Mouse (Mus musculus): Measurements from ENCODE around the gene St3gal6.
A peak's percentile ranks its signal among the peaks of the same experiment; 100 is the strongest.
"Not testable (repeated sequence)": the region's sequence is repeated elsewhere in the genome, so short reads cannot be mapped to it uniquely, and the experiment has no call there.

The St3gal6 gene

GRCm38 (mm10) chr16:58475544-58476154, 48.4 kb downstream of the St3gal6 start:
- no peak for DNase-seq (ENCODE audit: low spot score)

GRCm38 (mm10) chr16:58474875-58475274, 49.2 kb downstream of the St3gal6 start:
- no peak for DNase-seq (ENCODE audit: low spot score)

DNA sequence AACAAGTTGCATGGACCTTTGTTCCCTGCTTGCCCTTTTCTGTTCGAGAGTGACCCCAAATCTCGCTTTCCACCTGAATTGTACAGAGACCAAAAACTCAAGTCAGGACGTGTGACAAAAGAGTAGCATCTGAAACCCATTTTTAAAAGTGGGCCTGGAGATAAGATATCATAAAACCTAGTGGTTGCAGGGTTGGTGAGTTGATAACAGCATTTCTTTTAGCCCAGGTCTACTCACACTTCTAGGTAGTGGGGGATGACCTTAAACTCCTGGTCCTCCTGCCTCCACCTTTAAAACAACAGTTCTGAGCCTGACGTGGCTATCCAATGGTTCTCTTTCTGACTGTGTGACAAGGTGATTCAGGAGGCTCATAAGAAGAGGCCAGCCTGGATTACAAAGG, 53.2 kb downstream of the St3gal6 start:
- DNase-seq (ENCODE audit: low spot score), result no peak

- DNase-seq (ENCODE audit: low spot score), result no peak
Measured at GRCm38 (mm10) chr16:58470061-58470460, 54.0 kb downstream of the St3gal6 start.

GRCm38 (mm10) chr16:58465412-58465811, 58.6 kb downstream of the St3gal6 start:
- no peak for DNase-seq (ENCODE audit: low spot score)

GRCm38 (mm10) chr16:58464051-58464450, 60.0 kb downstream of the St3gal6 start:
- DNase-seq (ENCODE audit: low spot score), result no peak

GRCm38 (mm10) chr16:58462519-58462918, 61.5 kb downstream of the St3gal6 start:
- no peak for DNase-seq (ENCODE audit: low spot score)

DNA sequence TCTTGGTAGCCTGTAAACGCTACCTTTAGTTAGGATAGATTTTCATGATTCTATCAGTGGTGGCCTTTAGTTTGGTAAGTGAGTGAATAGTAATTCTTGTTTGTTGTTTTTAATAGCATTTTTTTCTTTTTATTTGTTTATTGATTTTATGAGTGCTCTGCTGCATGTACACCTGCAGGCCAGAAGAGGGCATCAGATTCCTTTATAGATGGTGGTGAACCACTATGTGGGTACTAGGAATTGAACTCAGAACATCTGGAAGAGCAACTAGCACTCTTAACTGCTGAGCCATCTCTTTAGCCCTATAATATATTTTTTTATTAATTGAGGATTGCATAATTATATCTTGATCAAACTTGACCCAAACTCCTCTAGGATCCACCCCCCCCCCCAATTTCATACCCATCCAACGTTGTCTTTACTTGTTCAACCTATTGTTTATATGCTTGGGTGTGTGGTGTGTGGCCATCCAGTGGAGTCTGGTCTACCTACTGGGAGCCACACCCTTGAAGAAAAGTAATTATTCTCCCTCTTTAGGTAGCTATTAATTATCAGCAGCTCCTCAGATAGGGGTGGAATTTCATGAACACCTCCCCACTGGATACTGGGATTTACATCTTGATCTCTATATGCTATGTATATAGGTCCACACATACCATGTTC, 62.1 kb downstream of the St3gal6 start:
- DNase-seq (ENCODE audit: low spot score), result no peak

GRCm38 (mm10) chr16:58460386-58460785, 63.7 kb downstream of the St3gal6 start:
- no peak for DNase-seq (ENCODE audit: low spot score)

GRCm38 (mm10) chr16:58459966-58460365, 64.1 kb downstream of the St3gal6 start:
- not testable (repeated sequence) for DNase-seq (ENCODE audit: low spot score)

DNA sequence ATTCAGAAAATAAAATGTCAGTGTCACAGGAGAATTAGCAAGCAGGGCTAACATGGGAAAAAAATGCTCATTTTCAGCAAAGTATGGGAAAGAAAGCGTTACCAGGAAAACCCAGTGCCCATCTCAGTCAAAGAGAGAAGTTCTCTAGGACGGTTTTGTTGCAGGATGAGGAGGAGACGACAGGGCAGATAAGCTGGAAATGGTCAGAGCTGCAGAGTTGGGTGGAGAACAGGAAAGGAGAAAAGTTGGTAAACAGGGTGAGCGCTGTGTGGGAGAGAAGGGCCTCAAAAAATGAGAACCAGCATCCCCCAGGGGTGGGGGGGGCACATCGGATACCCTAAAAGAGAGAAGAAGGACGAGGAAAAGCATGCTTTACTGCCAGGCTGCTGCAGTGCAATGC, 67.1 kb downstream of the St3gal6 start:
- no peak for DNase-seq (ENCODE audit: low spot score)

- no peak for DNase-seq (ENCODE audit: low spot score)
Measured at GRCm38 (mm10) chr16:58456445-58456844, 67.6 kb downstream of the St3gal6 start.

- no peak for DNase-seq (ENCODE audit: low spot score)
Measured at GRCm38 (mm10) chr16:58455118-58455517, 68.9 kb downstream of the St3gal6 start.

DNA sequence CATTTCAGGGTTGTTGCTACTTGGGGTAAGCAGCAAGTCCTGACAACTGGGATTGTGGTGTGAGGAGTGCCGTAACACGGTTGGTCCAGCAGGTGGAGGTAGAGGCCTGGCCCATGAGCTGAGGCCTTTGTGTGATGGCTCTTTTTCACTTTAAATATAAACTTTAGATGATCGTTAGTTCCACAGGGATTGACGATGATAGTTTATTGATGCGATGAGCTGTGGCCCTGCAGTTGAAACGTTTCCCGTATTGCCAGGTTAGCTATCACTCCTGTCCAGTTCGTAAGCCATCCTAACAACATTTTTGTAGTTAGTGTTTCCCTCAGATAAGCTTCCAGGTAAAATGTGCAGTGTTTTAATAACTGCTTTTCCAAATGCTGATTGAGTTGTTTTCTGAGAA, 69.4 kb downstream of the St3gal6 start:
- DNase-seq (ENCODE audit: low spot score), result peak; percentile 39

DNA sequence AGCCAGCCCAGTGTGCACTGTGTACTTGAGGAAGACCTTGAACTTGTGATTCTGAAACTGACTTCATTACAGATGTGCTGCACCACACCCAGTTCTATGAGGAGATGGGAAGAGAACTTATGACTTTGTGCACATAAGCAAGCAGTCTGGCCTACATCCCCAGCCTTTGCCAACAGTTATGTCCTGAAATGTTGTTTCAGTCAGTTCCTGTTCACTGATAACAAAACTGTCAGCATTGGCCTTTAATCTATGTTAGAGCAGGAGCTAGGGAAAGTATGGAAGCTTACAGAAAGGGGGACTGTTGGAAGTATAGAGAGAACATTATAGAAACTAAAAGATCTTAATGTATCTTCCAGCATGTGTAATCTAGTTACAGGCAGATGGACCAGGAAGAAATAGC, 70.2 kb downstream of the St3gal6 start:
- DNase-seq (ENCODE audit: low spot score), result no peak

- no peak for DNase-seq (ENCODE audit: low spot score)
Measured at GRCm38 (mm10) chr16:58453138-58453537, 70.9 kb downstream of the St3gal6 start.

DNA sequence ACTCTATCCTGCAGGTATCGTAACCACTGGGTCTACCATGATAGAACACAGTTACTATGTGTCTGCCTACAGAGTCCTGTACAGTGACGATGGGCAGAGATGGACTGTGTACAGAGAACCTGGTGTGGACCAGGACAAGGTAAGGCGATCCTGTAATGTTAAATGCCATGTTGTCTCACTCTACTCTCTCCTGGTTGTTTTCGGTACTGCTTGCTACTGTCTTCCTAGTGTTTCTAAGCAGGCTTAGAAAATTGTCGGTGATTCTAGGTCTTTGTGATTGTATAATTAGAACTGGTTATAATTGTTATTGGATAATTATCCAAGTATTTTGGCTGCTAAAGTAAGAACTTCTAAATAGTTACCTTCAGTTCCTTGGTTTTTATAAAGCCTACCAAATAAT, 72.4 kb downstream of the St3gal6 start:
- no peak for DNase-seq (ENCODE audit: low spot score)

DNA sequence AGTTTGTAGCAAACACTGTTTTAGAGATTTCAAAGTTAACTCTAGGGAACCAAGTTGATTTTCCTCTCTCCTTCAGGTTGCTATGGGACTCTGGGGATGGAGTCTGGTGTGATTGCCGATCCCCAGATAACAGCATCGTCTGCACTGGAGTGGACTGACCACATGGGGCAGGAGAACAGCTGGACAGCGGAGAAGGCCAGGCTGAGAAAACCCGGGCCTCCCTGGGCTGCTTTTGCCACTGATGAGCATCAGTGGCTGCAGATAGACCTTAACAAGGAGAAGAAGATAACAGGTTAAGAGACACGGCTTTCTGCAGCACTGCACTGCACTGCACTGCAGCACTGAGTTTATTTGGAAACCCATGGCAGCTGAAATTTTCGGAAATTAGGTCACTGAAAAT, 73.4 kb downstream of the St3gal6 start:
- DNase-seq (ENCODE audit: low spot score), result no peak

GRCm38 (mm10) chr16:58449073-58449472, 75.0 kb downstream of the St3gal6 start:
- DNase-seq (ENCODE audit: low spot score), result no peak

GRCm38 (mm10) chr16:58446281-58447259, 77.5 kb downstream of the St3gal6 start:
- DNase-seq (ENCODE audit: low spot score), result no peak

GRCm38 (mm10) chr16:58444735-58445134, 79.3 kb downstream of the St3gal6 start:
- DNase-seq (ENCODE audit: low spot score), result no peak

GRCm38 (mm10) chr16:58432384-58432783, 91.7 kb downstream of the St3gal6 start:
- DNase-seq (ENCODE audit: low spot score), result no peak

DNA sequence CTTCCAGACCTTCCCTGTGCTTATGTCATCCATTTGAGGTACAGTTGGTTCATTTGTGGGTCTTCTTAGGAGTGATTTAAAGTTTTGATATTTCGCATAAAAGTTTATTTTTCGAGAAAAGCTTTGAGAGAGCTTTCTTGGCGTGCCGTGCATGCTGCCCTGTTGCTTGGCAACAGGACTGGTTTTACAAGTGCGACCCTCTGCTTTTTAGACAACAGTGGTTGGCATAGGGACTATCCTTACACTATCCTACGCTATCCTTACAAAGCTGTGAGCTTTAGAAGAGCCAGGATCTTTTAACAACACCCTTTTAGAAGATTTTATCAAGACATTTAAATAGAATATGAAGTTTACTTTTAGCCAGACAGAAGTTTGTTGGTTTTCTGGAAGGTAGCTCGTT, 93.8 kb downstream of the St3gal6 start:
- DNase-seq (ENCODE audit: low spot score), result no peak
